Mouse (Mus musculus) myocyte (in vitro differentiated cells): ENCODE measurements around the gene Ctbp1.

ENCODE experiments used
- POLR2A ChIP-seq: IDR thresholded peaks from one replicate; pipeline ENCODE4 v1.6.1; 2011; ENCODE audit warnings: low read depth, mild to moderate bottlenecking, control low read depth, moderate library complexity; ENCODE audit not compliant: insufficient read length
- TCF12 ChIP-seq: IDR thresholded peaks from one replicate; pipeline ENCODE4 v1.6.1; 2011; ENCODE audit warnings: mild to moderate bottlenecking, control low read depth; ENCODE audit not compliant: poor library complexity, insufficient read depth, severe bottlenecking

- TF ChIP-seq TCF12 (no peak), POLR2A (no peak)
Observed at GRCm38 (mm10) chr5:33230285-33230684, 44.5 kb downstream of the Ctbp1 start.
